Mouse (Mus musculus): ENCODE data around the gene Ctnnd1. TPM values are rescaled to one million over a fixed set of nuclear protein-coding genes. Genes with fewer than 3 reads are reported as not detected.
"Not testable (repeated sequence)": the region's sequence is repeated elsewhere in the genome, so short reads cannot be mapped to it uniquely, and the experiment has no call there.

The Ctnnd1 gene
- polyA plus RNA-seq, 1 experiment, result 42.1 TPM

- Histone ChIP-seq H3K4me1 (ENCODE audit: control insufficient read depth, insufficient read depth, low read length) (peaks cover 4% of the 10 kb centered on the region; the same call in 1 of the 2 replicates), H3K4me3 (ENCODE audit: insufficient read depth, low read length) (peak overlapping the region; percentile 98), H3K27ac (ENCODE audit: insufficient read depth, low read length) (no peak overlapping the region)
- TF ChIP-seq POLR2A (IDR thresholded peaks at IDR 0.05; ENCODE audit: extremely low read depth, insufficient read depth, low read length), result no peak
- 0 out of 2 replicates have a peak, but pooled peaks have one; percentile 13 for TF ChIP-seq CTCF (IDR thresholded peaks at IDR 0.05; ENCODE audit: extremely low read depth, insufficient read depth, low read length)
Measured at GRCm38 (mm10) chr2:84677270-84677967, 26.9 kb upstream of the Ctnnd1 start.

- not testable (repeated sequence) for H3K4me3 ChIP-seq (ENCODE audit: insufficient read depth, low read length); H3K4me1 ChIP-seq (ENCODE audit: control insufficient read depth, insufficient read depth, low read length); H3K27ac ChIP-seq (ENCODE audit: insufficient read depth, low read length)
Measured at GRCm38 (mm10) chr2:84671535-84671934, 21.0 kb upstream of the Ctnnd1 start.

DNA sequence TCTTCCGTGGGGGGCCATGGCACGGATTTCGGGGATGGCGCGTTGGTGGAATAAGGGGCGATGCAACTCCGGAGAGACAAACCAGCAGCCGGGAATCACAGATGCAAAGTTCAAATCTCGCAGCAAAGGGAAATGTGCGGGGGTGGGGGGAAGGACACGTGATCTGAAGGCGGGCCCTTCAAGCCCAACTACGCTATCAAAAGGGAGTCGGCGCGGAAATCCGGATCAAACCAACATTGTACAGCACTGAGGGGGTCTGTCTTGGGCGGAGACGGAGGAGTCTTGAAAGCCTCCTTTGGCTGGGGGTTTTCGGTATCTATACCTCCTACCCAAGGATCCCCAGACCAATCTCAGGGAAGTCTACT, 20.0 kb upstream of the Ctnnd1 start, which contains the start of gene Selenoh:
Gene Selenoh (minus strand): TSS at position 202 of the 365 bp plus-strand sequence.
- Histone ChIP-seq H3K4me1 (ENCODE audit: control insufficient read depth, insufficient read depth, low read length) (peaks cover 2% of the 10 kb centered on the region; the same call in 1 of the 2 replicates), H3K4me3 (ENCODE audit: insufficient read depth, low read length) (peak within 1 kb of the TSS; percentile 86), H3K27ac (ENCODE audit: insufficient read depth, low read length) (peak within 1 kb of the TSS; percentile 31; the same call in 1 of the 2 replicates)
- no peak for TF ChIP-seq CTCF (IDR thresholded peaks at IDR 0.05; ENCODE audit: extremely low read depth, insufficient read depth, low read length)
- TF ChIP-seq POLR2A (IDR thresholded peaks at IDR 0.05; ENCODE audit: extremely low read depth, insufficient read depth, low read length), result peak; percentile 74

DNA sequence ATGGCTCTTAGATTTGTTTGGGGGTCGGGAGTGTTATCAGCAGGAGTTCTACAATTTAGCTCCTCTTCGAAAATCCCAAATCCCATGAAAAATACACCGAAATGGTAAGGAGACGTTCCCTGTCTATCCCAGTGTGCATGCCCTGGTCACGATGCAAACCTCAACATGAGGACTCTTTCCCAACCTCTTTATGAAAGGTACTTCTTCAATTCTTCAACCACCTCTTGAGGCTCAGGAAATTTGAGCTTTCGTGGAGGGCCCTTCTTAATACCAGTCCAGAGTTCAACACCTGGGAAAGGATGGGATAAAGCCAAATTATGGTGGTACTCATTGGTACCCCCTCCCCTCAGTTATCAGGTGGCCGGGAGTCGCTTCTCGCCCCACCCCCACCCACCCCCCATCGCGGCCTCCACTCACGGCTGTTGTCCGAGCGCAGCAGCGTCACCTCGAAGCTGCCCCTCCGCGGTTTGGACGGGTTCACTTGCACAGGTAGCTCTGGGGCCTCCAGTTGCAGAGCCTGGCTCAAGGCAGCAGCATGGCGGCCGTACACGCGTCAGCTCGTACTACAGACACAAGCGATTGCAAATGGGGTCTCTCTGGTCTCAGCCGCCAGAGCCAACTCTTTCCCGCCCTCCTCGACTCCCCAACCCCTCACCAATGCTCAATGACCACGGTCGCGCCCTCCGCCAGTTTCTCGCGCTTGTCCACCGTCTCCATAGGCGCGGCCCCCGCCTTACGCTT, 19.4 kb upstream of the Ctnnd1 start:
- Histone ChIP-seq H3K4me1 (ENCODE audit: control insufficient read depth, insufficient read depth, low read length) (peaks cover 2% of the 10 kb centered on the region; the same call in 1 of the 2 replicates), H3K27ac (ENCODE audit: insufficient read depth, low read length) (no peak overlapping the region), H3K4me3 (ENCODE audit: insufficient read depth, low read length) (peak overlapping the region; percentile 86)
- TF ChIP-seq CTCF (IDR thresholded peaks at IDR 0.05; ENCODE audit: extremely low read depth, insufficient read depth, low read length), result no peak
- no peak for TF ChIP-seq POLR2A (IDR thresholded peaks at IDR 0.05; ENCODE audit: extremely low read depth, insufficient read depth, low read length)

GRCm38 (mm10) chr2:84666081-84666480, 15.5 kb upstream of the Ctnnd1 start:
- no peak overlapping the region for H3K27ac ChIP-seq (ENCODE audit: insufficient read depth, low read length)
- TF ChIP-seq POLR2A (IDR thresholded peaks at IDR 0.05; ENCODE audit: extremely low read depth, insufficient read depth, low read length) (no peak), CTCF (IDR thresholded peaks at IDR 0.05; ENCODE audit: extremely low read depth, insufficient read depth, low read length) (no peak)
- peaks cover 2% of the 10 kb centered on the region; the same call in 1 of the 2 replicates for H3K4me1 ChIP-seq (ENCODE audit: control insufficient read depth, insufficient read depth, low read length)
- no peak overlapping the region for H3K4me3 ChIP-seq (ENCODE audit: insufficient read depth, low read length)

DNA sequence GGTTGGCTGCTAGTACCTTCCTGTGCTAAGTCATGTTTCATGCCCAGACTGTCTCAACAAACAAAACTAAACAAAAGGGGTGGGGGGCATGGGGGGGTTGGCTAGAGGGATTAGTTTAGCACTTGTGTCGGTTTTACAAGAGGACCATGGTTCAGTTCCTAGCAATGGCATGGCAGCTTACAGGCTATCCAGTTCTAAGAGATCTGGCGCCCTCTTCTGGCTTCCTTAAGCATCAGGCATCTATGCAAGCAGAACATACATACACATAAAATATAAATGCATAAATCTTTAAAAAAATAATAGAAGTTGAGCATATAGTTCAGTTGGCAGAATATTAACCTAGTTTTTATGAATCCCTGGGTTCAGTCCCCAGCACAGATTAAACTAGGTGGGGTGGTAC, 12.3 kb upstream of the Ctnnd1 start:
- no peak overlapping the region for H3K27ac ChIP-seq (ENCODE audit: insufficient read depth, low read length)
- peak; percentile 18; the same call in 1 of the 2 replicates for TF ChIP-seq CTCF (IDR thresholded peaks at IDR 0.05; ENCODE audit: extremely low read depth, insufficient read depth, low read length)
- TF ChIP-seq POLR2A (IDR thresholded peaks at IDR 0.05; ENCODE audit: extremely low read depth, insufficient read depth, low read length), result no peak
- H3K4me3 ChIP-seq (ENCODE audit: insufficient read depth, low read length), result no peak overlapping the region
- no peaks in the 10 kb centered on the region for H3K4me1 ChIP-seq (ENCODE audit: control insufficient read depth, insufficient read depth, low read length)

DNA sequence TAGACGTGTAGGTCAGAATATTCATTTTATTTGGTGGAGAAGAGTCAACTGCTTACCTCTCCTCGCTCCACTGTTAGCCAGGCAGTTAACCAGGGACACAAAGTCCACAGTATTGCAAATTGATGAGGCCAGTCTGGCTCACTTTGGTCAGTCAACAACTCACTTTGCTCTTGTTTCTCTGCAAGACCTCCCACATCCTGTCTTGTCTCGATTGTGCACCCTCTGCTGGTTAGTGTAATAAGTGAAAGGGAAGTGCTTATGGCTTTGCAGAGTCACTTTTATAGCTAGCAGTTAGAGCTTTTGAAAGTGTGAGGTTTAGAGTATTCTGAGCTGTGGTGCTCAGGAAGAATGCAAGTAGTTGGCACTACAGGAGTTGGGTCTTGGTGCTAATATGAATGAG, 9.7 kb upstream of the Ctnnd1 start:
- H3K27ac ChIP-seq (ENCODE audit: insufficient read depth, low read length), result no peak overlapping the region
- H3K4me3 ChIP-seq (ENCODE audit: insufficient read depth, low read length), result no peak overlapping the region
- H3K4me1 ChIP-seq (ENCODE audit: control insufficient read depth, insufficient read depth, low read length), result no peaks in the 10 kb centered on the region
- TF ChIP-seq CTCF (IDR thresholded peaks at IDR 0.05; ENCODE audit: extremely low read depth, insufficient read depth, low read length), result peak; percentile 61
- TF ChIP-seq POLR2A (IDR thresholded peaks at IDR 0.05; ENCODE audit: extremely low read depth, insufficient read depth, low read length), result no peak

DNA sequence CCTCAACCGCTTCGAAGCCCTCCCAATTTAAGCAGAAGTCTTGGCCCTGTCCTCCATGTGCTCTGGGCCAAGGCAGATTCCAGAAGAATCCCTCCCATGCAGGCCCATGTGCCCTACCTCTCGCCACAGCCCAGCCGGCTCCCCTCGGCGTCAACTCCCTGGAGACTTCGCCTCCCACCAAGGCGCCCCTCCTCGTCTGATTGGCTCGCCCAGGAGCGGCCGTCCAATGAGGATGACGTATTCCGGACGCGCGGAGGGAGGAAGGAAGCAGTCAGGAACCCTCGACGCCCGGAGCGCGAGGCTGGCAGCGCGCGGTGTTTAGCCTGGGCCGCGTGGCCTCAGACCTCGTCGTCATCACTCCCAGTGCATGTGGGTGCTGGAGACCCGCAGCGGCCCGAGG, 8.2 kb upstream of the Ctnnd1 start, which contains the start of gene Btbd18:
Gene Btbd18 (plus strand): TSS at position 274 of the 400 bp plus-strand sequence.
- TF ChIP-seq CTCF (IDR thresholded peaks at IDR 0.05; ENCODE audit: extremely low read depth, insufficient read depth, low read length), result no peak
- Histone ChIP-seq H3K4me3 (ENCODE audit: insufficient read depth, low read length) (no peak within 1 kb of the TSS), H3K27ac (ENCODE audit: insufficient read depth, low read length) (no peak within 1 kb of the TSS), H3K4me1 (ENCODE audit: control insufficient read depth, insufficient read depth, low read length) (no peaks in the 10 kb centered on the region)

GRCm38 (mm10) chr2:84655864-84656263, 5.3 kb upstream of the Ctnnd1 start:
- Histone ChIP-seq H3K4me3 (ENCODE audit: insufficient read depth, low read length) (no peak overlapping the region), H3K4me1 (ENCODE audit: control insufficient read depth, insufficient read depth, low read length) (no peaks in the 10 kb centered on the region)
- no peak for TF ChIP-seq POLR2A (IDR thresholded peaks at IDR 0.05; ENCODE audit: extremely low read depth, insufficient read depth, low read length)
- TF ChIP-seq CTCF (IDR thresholded peaks at IDR 0.05; ENCODE audit: extremely low read depth, insufficient read depth, low read length), result no peak

GRCm38 (mm10) chr2:84653354-84653753, 2.8 kb upstream of the Ctnnd1 start:
- no peak overlapping the region for H3K4me3 ChIP-seq (ENCODE audit: insufficient read depth, low read length)
- no peak overlapping the region for H3K27ac ChIP-seq (ENCODE audit: insufficient read depth, low read length)
- TF ChIP-seq CTCF (IDR thresholded peaks at IDR 0.05; ENCODE audit: extremely low read depth, insufficient read depth, low read length) (0 out of 2 replicates have a peak, but pooled peaks have one; percentile 3), POLR2A (IDR thresholded peaks at IDR 0.05; ENCODE audit: extremely low read depth, insufficient read depth, low read length) (no peak)
- no peaks in the 10 kb centered on the region for H3K4me1 ChIP-seq (ENCODE audit: control insufficient read depth, insufficient read depth, low read length)

More at GRCm38 (mm10) chr2:84655864-84656263, 5.3 kb upstream of the Ctnnd1 start:
- H3K27ac ChIP-seq (ENCODE audit: insufficient read depth, low read length), result no peak overlapping the region

Measured in cortical plate, adult 2 months (tissue).